Mouse (Mus musculus) limb, embryonic 12.5 days (tissue): ENCODE results near the gene Wdr66. TPM values are rescaled to one million over a fixed set of nuclear protein-coding genes. Genes with fewer than 3 reads are reported as not detected.

Experiments used
- ATAC-seq: fragments of 200-750 bp; cut with Nextera tagmentation; 2 replicates; pipeline ENCODE4 v1.8.0; 2017; ENCODE audit warnings: low read depth, moderate TSS enrichment; ENCODE audit not compliant: insufficient number of reproducible peaks, insufficient read depth, low FRiP score, low TSS enrichment
- H3K27ac ChIP-seq: fragments of 300-500 bp; sonication (generic); 2 replicates; pipeline ENCODE4 v1.5.1; 2016; ENCODE audit warnings: mild to moderate bottlenecking, moderate library complexity
- H3K27me3 ChIP-seq: fragments of 300-500 bp; sonication (generic); 2 replicates; pipeline ENCODE4 v1.6.1; 2016; ENCODE audit warnings: mild to moderate bottlenecking, moderate library complexity
- H3K36me3 ChIP-seq: fragments of 300-500 bp; sonication (generic); 2 replicates; pipeline ENCODE4 v1.6.1; 2016; ENCODE audit warnings: mild to moderate bottlenecking, moderate library complexity
- H3K4me1 ChIP-seq: fragments of 300-500 bp; sonication (generic); replicated peaks from 2 replicates; pipeline ENCODE4 v1.6.1; 2016
- H3K4me2 ChIP-seq: fragments of 300-500 bp; sonication (generic); 2 replicates; pipeline ENCODE4 v1.6.1; 2016; ENCODE audit warnings: mild to moderate bottlenecking, moderate library complexity
- H3K4me3 ChIP-seq: fragments of 300-500 bp; sonication (generic); replicated peaks from 2 replicates; pipeline ENCODE4 v1.5.1; 2016; ENCODE audit warnings: mild to moderate bottlenecking
- H3K9ac ChIP-seq: fragments of 300-500 bp; sonication (generic); replicated peaks from 2 replicates; pipeline ENCODE4 v1.6.1; 2016; ENCODE audit warnings: mild to moderate bottlenecking, moderate library complexity
- H3K9me3 ChIP-seq: fragments of 300-500 bp; sonication (generic); 2 replicates; pipeline ENCODE4 v1.6.1; 2016; ENCODE audit warnings: mild to moderate bottlenecking, moderate library complexity
- WGBS: fragments of 180-500 bp; shearing (Covaris S2); methylation state at CpG from one replicate; pipeline ENCODE4 v1.1.7; 2016; 5-methylcytosine and 5-hydroxymethylcytosine counted together
- polyA plus RNA-seq: library from polyadenylated mRNA; unstranded; fragments of >200 nt; fragmentation: Nextera tagmentation; extraction: Ambion mirVana; gene quantifications from 2 replicates; pipeline ENCODE4 v1.2.1, GENCODE M21; 2016

Gene Wdr66
- polyA plus RNA-seq, 1 experiment from 2014 or later, result 0.44 TPM

DNA sequence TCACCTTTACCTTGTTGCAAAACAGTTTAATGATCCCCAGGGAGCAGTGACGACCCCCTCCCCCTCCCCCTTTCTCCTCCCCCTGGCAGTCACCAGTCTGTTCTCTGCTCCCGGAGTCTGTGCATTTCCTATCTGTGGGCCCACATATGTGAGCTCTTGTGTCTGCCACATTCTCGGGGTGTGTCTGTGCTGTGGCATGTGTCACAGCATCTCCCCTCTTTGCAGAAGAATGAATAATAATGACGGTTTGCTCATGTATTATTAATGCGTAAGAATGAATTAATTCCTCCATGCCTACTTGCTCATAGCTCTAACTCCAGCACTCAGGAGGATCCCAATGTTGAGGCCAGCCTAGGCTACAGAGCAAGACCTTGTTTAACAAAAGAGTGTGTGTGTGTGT, 21.0 kb downstream of the Wdr66 start:
- no peaks in the 10 kb centered on the region; the same call in 1 of the 2 replicates for H3K27me3 ChIP-seq
- H3K27ac ChIP-seq, result no peak overlapping the region
- no peaks in the 10 kb centered on the region for H3K36me3 ChIP-seq
- H3K9me3 ChIP-seq, result peaks cover 4% of the 10 kb centered on the region; the same call in 1 of the 2 replicates
- WGBS, result 69% methylated on average over 5 of the region's 5 CpGs
- no peak overlapping the region for H3K4me2 ChIP-seq
- peaks cover 7% of the 10 kb centered on the region; the same call in 1 of the 2 replicates for H3K4me1 ChIP-seq
- ATAC-seq, result no peak
- H3K4me3 ChIP-seq, result no peak overlapping the region
- no peak overlapping the region for H3K9ac ChIP-seq

GRCm38 (mm10) chr5:123276636-123277341, 24.9 kb downstream of the Wdr66 start:
- no peaks in the 10 kb centered on the region for H3K9me3 ChIP-seq
- no peak overlapping the region for H3K4me2 ChIP-seq
- no peaks in the 10 kb centered on the region; the same call in 1 of the 2 replicates for H3K27me3 ChIP-seq
- no peak overlapping the region for H3K27ac ChIP-seq
- ATAC-seq, result no peak
- H3K4me1 ChIP-seq, result peaks cover 5% of the 10 kb centered on the region
- no peaks in the 10 kb centered on the region for H3K36me3 ChIP-seq
- no peak overlapping the region for H3K9ac ChIP-seq
- H3K4me3 ChIP-seq, result no peak overlapping the region
- WGBS, result 81% methylated on average over 9 of the region's 9 CpGs

- no peaks in the 10 kb centered on the region for H3K27me3 ChIP-seq
- 74% methylated on average over 7 of the region's 7 CpGs for WGBS
- H3K36me3 ChIP-seq, result no peaks in the 10 kb centered on the region
- H3K27ac ChIP-seq, result no peak overlapping the region
- peaks cover 3% of the 10 kb centered on the region for H3K4me1 ChIP-seq
- H3K4me2 ChIP-seq, result no peak overlapping the region
- H3K9ac ChIP-seq, result no peak overlapping the region
- no peaks in the 10 kb centered on the region for H3K9me3 ChIP-seq
- ATAC-seq, result no peak
- no peak overlapping the region for H3K4me3 ChIP-seq
Measured at GRCm38 (mm10) chr5:123277342-123277701, 25.4 kb downstream of the Wdr66 start.

DNA sequence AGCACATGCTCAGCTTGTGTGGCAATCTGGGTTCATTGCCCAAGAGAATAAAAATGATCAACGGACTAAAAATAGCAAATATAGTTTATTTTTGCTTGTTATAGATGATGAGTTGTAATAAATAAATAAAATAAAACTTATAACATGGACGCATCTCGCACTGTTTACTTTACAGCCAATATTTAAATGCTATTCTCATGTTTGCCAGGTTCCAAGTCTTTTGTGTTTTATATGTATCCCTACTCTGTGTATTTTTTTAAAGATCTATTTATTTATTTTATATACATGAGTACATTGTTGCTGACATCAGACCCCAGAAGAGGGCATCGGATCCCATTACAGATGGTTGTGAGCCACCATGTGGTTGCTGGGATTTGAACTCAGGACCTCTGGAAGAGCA, 25.8 kb downstream of the Wdr66 start:
- no peak overlapping the region for H3K4me2 ChIP-seq
- ATAC-seq, result no peak
- H3K9ac ChIP-seq, result no peak overlapping the region
- peaks cover 3% of the 10 kb centered on the region for H3K4me1 ChIP-seq
- 91% methylated on average over 4 of the region's 4 CpGs for WGBS
- no peak overlapping the region for H3K27ac ChIP-seq
- H3K9me3 ChIP-seq, result no peaks in the 10 kb centered on the region
- no peak overlapping the region for H3K4me3 ChIP-seq
- no peaks in the 10 kb centered on the region for H3K36me3 ChIP-seq
- no peaks in the 10 kb centered on the region for H3K27me3 ChIP-seq

- H3K4me3 ChIP-seq, result no peak overlapping the region
- H3K27ac ChIP-seq, result no peak overlapping the region
- H3K9me3 ChIP-seq, result no peaks in the 10 kb centered on the region
- H3K9ac ChIP-seq, result no peak overlapping the region
- no peak overlapping the region for H3K4me2 ChIP-seq
- peaks cover 3% of the 10 kb centered on the region for H3K4me1 ChIP-seq
- 81% methylated on average over 4 of the region's 4 CpGs for WGBS
- H3K36me3 ChIP-seq, result no peaks in the 10 kb centered on the region
- H3K27me3 ChIP-seq, result no peaks in the 10 kb centered on the region
- no peak for ATAC-seq
Measured at GRCm38 (mm10) chr5:123279248-123279647, 27.3 kb downstream of the Wdr66 start.

DNA sequence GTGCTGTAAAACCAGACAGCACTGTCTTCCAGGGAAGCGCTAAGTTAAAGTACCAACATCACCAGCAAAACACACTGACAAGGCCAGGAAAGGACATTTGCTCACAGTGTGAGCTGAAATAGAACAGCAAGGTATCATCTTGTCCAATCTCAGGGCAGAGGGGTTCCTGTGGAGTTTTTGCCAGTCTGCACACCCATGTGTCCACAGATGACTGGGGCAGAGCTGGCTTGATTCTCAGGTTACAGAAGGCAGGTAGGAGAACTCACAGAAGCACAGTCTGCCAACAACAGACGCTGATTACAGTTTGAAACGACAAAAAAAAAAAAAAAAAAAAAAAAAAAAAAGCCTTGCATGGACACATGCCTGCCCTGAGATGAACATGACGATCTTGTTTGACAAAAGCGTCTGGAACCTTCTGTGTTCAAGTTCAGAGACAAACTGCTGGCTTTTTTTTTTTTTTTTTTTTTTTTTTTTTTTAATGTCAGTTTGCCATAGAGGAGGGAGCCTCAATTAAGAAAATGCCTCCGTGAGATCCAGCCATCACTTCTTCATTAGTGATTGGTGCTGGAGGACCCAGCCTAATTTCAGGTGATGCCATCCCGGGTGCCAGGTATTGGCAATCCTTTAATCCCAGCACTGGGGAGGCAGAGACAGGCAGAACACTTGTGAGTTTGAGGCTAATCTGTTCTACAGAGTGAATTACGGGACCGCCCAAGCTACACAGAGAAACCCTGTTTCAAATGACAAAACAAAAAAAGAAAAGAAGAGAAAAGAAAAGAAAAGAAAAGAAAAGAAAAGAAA, 29.6 kb downstream of the Wdr66 start:
- Histone ChIP-seq H3K36me3 (no peaks in the 10 kb centered on the region), H3K9ac (no peak overlapping the region), H3K27me3 (no peaks in the 10 kb centered on the region), H3K4me3 (no peak overlapping the region), H3K27ac (no peak overlapping the region), H3K9me3 (no peaks in the 10 kb centered on the region), H3K4me2 (no peak overlapping the region), H3K4me1 (peaks cover 3% of the 10 kb centered on the region)
- ATAC-seq, result no peak
- 68% methylated on average over 9 of the region's 9 CpGs for WGBS

GRCm38 (mm10) chr5:123285174-123285573, 33.3 kb downstream of the Wdr66 start:
- no peak overlapping the region for H3K4me3 ChIP-seq
- WGBS, result 46% methylated on average over 8 of the region's 8 CpGs
- H3K4me2 ChIP-seq, result no peak overlapping the region
- ATAC-seq, result no peak
- H3K4me1 ChIP-seq, result no peaks in the 10 kb centered on the region
- no peaks in the 10 kb centered on the region for H3K36me3 ChIP-seq
- H3K9ac ChIP-seq, result no peak overlapping the region
- H3K27me3 ChIP-seq, result no peaks in the 10 kb centered on the region
- peaks cover 12% of the 10 kb centered on the region; the same call in 1 of the 2 replicates for H3K9me3 ChIP-seq
- no peak overlapping the region for H3K27ac ChIP-seq

GRCm38 (mm10) chr5:123288079-123288478, 36.2 kb downstream of the Wdr66 start:
- Histone ChIP-seq H3K9me3 (peaks cover 12% of the 10 kb centered on the region; the same call in 1 of the 2 replicates), H3K9ac (no peak overlapping the region), H3K27me3 (no peaks in the 10 kb centered on the region), H3K4me3 (no peak overlapping the region), H3K27ac (no peak overlapping the region), H3K4me2 (no peak overlapping the region), H3K36me3 (no peaks in the 10 kb centered on the region), H3K4me1 (no peaks in the 10 kb centered on the region)
- no peak for ATAC-seq
- WGBS, result 87% methylated on average over 5 of the region's 5 CpGs

DNA sequence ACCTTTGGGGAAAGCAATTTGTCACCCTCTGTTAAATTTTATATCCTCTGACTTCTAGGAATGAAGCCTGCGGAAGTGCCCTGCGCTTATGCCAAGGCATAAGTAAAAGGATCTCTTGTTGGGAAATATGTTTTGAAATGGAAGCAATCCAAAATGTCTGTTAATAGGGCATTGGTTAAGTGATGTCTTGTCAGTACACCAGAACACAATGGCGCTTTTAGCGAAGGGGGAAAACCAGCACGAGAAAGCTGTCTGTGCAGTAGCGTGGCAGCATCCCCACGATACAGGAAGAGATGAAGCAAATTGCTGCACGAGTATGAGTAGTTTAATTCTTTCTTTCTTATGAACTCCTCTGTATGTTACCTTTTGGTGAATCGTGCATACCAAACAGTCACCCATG, 42.8 kb downstream of the Wdr66 start:
- Histone ChIP-seq H3K36me3 (no peaks in the 10 kb centered on the region), H3K4me1 (peaks cover 7% of the 10 kb centered on the region), H3K27me3 (no peaks in the 10 kb centered on the region), H3K4me3 (no peak overlapping the region), H3K27ac (no peak overlapping the region), H3K9me3 (0 out of 2 replicates have a peak, but pooled peaks cover 3% of the 10 kb centered on the region), H3K9ac (no peak overlapping the region), H3K4me2 (no peak overlapping the region)
- no peak for ATAC-seq
- WGBS, result 93% methylated on average over 9 of the region's 9 CpGs

- no peak for ATAC-seq
- no peak overlapping the region for H3K9ac ChIP-seq
- H3K4me1 ChIP-seq, result peaks cover 20% of the 10 kb centered on the region
- H3K4me2 ChIP-seq, result no peak overlapping the region
- no peaks in the 10 kb centered on the region for H3K27me3 ChIP-seq
- 67% methylated on average over 12 of the region's 12 CpGs for WGBS
- 0 out of 2 replicates have a peak, but pooled peaks cover 3% of the 10 kb centered on the region for H3K9me3 ChIP-seq
- no peak overlapping the region for H3K4me3 ChIP-seq
- no peaks in the 10 kb centered on the region for H3K36me3 ChIP-seq
- H3K27ac ChIP-seq, result no peak overlapping the region
Measured at GRCm38 (mm10) chr5:123296224-123296806, 44.4 kb downstream of the Wdr66 start.

- H3K4me2 ChIP-seq, result no peak overlapping the region
- no peak overlapping the region for H3K4me3 ChIP-seq
- H3K9ac ChIP-seq, result no peak overlapping the region
- H3K9me3 ChIP-seq, result 0 out of 2 replicates have a peak, but pooled peaks cover 3% of the 10 kb centered on the region
- H3K27ac ChIP-seq, result no peak overlapping the region
- no peaks in the 10 kb centered on the region for H3K36me3 ChIP-seq
- H3K27me3 ChIP-seq, result no peaks in the 10 kb centered on the region
- WGBS, result 54% methylated on average over 22 of the region's 23 CpGs
- ATAC-seq, result no peak
- H3K4me1 ChIP-seq, result peaks cover 24% of the 10 kb centered on the region
Measured at GRCm38 (mm10) chr5:123296972-123297754, 45.3 kb downstream of the Wdr66 start.
